Mouse (Mus musculus): ENCODE data around the gene Sbno2. TPM values are rescaled to one million over a fixed set of nuclear protein-coding genes. Genes with fewer than 3 reads are reported as not detected.
A peak's percentile ranks its signal among the peaks of the same experiment; 100 is the strongest.

Gene Sbno2
- total RNA-seq, 2 experiments from 2014 or later: 21.4 to 22.1 TPM

DNA sequence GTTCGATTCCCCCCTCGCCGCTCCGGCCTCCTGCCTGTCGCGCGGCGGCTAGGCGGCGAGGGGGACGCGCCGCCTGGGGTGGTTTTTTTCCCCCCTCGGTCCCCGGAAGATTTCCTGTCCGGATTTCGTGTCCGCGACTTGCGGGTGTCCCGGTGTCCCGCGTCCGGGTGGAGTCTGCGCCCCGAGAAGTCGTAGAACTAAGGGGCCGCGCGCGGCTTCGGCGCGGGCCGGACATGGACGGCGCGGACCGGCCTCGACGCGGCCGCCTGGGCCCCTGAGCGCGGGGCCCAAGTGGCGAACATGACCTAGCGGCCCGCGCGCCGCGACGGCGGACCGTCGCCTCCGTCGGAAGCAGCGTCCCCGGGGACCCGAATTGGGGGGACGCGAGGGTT is 10.6 kb upstream of the Sbno2 start:
- Histone ChIP-seq H3K27ac (peak overlapping the region; percentile 90), H3K4me3 (peak overlapping the region; percentile 94)
- no peak for TF ChIP-seq CTCF (IDR thresholded peaks at IDR 0.05)
- no peak for DNase-seq (ENCODE audit: extremely low spot score in 1 of 2, low spot score in 2 of 2)
- intact Hi-C loops (cut with DNase I): loop anchor here (2.0 kb wide), 2 partner anchors 61 to 131 kb away; partner anchors contain the start of gene Tmem259

DNA sequence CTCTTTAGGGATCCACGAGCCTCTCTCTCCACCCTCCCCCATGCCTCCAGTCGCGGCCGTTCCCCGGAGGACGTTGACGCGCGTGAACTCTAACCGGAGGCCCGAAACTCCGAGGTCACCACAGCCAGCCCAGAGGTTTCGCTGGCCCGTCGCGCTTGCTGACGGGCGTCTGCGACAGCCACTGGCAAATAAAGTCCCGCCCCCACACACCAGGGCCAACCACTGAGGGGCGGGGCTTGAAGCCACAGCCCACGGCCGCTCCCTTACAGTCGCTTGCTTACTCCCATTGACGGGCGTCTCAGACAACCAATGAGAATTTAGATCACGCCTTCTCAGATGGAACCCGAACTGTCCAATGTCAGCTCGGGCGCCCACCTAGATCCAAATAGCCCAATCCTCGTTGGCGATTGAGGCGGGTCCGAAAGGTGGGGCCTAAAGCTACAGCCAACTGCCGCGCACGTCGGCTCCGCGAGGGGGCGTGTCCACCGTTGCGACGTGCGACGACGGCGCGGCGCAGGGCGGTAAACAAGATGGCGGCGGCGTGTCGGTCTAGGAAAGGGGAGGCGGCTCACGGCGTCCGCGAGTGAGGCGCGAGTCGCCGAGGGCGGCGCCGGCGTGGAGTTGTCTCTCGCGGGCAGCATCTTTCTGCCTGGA is 10.0 kb upstream of the Sbno2 start, which contains the start of gene Stk11:
Gene Stk11 (plus strand): TSS at position 514 of the 654 bp plus-strand sequence.
- intact Hi-C loops (cut with DNase I): loop anchor here (2.0 kb wide), 2 partner anchors 61 to 131 kb away; partner anchors contain the start of gene Tmem259
- Histone ChIP-seq H3K4me3 (peak within 1 kb of the TSS; percentile 94), H3K27ac (peak within 1 kb of the TSS; percentile 90)
- peak; percentile 98 to 99 for DNase-seq (ENCODE audit: extremely low spot score in 1 of 2, low spot score in 2 of 2)
- no peak; the same call in 1 of the 2 replicates for TF ChIP-seq CTCF (IDR thresholded peaks at IDR 0.05)

DNA sequence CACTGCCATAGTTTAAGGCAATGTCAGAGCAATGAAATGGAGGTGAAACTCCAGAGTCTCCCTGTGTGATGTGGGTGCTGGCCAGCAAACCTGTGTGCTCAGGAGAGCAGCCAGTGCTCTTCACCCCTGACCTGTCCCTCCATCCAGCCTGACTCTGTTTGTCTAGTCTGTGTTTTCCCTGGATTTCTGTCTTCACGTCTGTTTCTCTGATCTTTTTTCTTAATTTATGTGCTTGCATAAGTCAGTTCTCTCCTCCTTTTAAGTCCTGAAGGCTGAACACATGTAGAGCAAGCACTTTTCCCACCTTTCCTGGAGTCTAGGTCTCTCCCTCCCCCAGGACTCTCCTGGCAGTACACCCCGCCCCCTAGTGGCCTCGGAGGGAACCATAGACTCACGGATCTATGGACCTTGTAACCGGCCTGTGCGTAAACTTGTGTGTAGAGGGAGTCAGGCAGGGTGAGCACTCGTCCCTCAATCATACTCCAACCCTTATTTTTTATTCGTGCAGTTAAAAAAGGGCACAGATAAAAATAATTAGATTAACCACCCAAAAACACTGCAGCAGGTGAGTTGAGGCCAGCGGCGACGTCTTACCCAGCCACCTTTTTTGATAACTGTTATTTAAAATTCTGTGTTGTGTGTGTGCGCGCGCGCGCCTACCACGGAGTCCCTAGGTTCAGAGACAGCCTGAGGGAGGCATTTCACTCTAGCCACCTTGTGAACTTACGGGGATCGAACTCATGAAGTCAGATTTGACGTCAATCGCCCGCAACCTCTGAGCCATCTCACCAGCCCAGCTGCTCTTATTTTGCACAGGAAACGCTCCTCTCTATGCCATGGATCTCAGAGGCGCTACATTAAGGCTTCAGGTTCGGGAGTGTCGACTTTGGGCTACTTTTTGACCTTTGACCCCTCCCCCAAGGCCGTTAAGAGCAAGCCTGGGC is 9.2 kb upstream of the Sbno2 start:
- TF ChIP-seq CTCF (IDR thresholded peaks at IDR 0.05): peak; percentile 98
- peak; percentile 85 to 92 for DNase-seq (ENCODE audit: extremely low spot score in 1 of 2, low spot score in 2 of 2)
- intact Hi-C loops (cut with DNase I): loop anchor here (2.0 kb wide), 2 partner anchors 60 to 130 kb away; partner anchors contain the start of gene Tmem259
- Histone ChIP-seq H3K27ac (peak overlapping the region; percentile 83), H3K4me3 (peak overlapping the region; percentile 64)

DNA sequence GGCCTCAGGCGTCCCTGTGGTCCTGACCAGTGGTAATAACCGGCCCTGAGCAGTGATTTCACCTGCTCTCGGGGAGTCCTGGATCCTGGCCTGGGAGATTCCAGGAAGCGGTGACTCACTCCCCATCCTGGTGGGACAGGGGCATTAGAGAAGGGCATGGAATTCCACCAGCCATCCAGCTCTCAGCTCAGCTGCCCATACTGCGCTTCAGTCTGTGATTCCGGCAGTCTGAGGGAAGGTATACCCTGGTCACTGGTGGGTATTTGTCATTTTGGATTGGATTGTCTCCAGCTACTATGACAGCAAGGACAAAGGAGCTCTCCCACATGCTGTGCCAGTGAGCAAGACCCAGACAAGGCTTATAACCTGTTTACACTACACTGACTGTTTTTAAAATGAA is 2.3 kb upstream of the Sbno2 start:
- intact Hi-C loops (cut with DNase I): no loop called here
- Histone ChIP-seq H3K27ac (no peak overlapping the region), H3K4me3 (no peak overlapping the region)
- no peak for DNase-seq (ENCODE audit: extremely low spot score in 1 of 2, low spot score in 2 of 2)
- no peak for TF ChIP-seq CTCF (IDR thresholded peaks at IDR 0.05)

DNA sequence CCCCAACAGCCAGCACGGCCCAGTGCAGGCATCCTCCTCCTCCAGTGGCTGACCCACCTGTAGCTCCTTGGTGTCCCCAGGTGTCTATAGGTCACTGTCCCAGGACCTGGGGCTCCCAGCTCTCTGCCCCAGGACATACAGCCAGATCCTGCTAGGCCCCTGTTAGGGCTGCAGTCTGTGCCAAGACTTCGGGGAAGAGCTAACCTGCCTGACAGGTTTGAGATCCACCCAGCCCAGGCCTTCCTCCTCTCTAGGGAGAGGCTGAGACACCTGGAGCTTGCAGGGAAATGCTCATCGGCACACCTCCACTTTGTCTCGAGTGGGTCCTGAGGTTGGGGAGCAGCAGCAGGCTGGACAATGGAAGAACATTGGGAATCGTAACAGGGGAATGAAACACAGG is 555 bp upstream of the Sbno2 start:
- no peak for DNase-seq (ENCODE audit: extremely low spot score in 1 of 2, low spot score in 2 of 2)
- no peak overlapping the region for H3K27ac ChIP-seq
- intact Hi-C loops (cut with DNase I): no loop called here
- no peak overlapping the region for H3K4me3 ChIP-seq
- no peak for TF ChIP-seq CTCF (IDR thresholded peaks at IDR 0.05)

DNA sequence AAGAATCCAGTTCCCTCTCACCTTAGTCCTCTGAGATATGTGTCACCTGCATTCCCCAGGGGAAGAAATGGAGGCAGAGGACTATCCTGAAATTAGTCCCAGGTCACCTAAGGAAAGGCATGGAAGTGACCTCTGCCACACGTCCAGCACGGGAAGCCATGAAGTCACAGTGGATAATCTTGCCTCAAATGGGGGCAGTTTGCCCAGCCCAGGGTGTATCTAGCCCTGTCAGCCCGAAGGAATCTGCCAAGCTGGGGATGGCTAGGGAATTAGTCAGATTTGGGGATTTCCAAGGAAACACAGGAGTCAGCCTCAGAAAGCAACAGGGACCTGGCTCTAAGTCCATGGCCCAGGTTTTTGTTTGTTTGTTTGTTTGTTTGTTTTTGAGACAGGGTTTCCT is 1.2 kb downstream of the Sbno2 start:
- intact Hi-C loops (cut with DNase I): no loop called here

DNA sequence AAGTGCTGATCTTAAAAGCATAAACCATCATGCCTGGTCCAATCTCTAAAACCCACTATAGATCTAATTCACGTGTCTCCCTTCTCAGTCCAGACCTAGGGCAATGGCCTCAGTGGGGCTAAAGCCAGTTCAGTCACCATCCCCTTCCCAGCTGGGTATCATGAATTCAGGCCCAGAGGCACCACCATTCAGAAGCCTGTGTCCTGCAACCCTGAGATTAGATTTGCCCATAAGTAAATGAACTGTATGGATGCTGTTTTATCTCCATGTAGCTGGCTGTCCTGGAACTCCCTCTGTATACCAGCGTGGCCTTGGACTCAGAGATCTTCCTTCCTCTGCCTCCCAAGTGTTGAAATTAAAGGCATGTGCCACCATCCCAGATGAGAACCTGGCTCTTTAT is 2.3 kb downstream of the Sbno2 start:
- no peak for DNase-seq (ENCODE audit: extremely low spot score in 1 of 2, low spot score in 2 of 2)
- Histone ChIP-seq H3K4me3 (no peak overlapping the region), H3K27ac (peak overlapping the region; percentile 93)
- intact Hi-C loops (cut with DNase I): no loop called here
- TF ChIP-seq CTCF (IDR thresholded peaks at IDR 0.05): no peak

More for the DNA sequence above, 1.2 kb downstream of the Sbno2 start:
- Histone ChIP-seq H3K27ac (no peak overlapping the region), H3K4me3 (no peak overlapping the region)
- no peak for DNase-seq (ENCODE audit: extremely low spot score in 1 of 2, low spot score in 2 of 2)
- TF ChIP-seq CTCF (IDR thresholded peaks at IDR 0.05): no peak

DNA sequence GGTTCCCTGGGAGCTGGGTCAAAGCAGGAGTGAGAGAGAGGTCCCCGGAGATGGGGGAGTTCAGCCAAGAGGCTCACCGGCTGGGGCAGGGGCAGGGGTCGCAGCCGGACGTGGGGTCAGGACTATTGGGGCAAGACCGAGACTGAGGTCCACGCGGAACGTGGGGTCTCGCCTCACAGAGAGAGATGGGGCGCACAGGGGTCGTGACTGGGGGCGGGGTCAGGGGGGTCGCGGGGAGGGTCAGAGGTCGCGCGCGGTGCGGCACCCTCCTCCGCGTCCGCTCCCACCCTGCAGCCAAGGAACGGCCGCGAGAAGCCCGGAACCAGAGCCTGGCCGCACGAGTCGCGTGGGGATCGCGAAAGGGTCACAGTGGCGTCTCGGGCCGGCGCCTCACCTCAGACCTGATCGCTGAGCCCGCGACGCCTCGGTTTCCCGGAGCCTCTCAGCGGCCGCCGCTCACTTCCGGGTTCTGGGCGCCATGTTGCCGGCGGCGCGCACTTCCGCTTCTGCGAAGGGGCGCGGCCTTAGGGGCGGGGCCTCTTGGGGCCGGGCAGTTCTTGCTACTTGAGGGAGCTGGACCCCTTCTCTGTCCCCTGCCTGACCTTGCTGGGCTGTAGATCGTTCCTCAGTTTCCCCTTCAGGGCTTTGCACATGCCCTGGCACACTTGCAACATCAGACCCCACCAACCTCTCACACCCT is 3.0 kb downstream of the Sbno2 start:
- Histone ChIP-seq H3K4me3 (peak overlapping the region; percentile 98), H3K27ac (peak overlapping the region; percentile 93)
- intact Hi-C loops (cut with DNase I): no loop called here
- no peak for TF ChIP-seq CTCF (IDR thresholded peaks at IDR 0.05)
- peak; percentile 82 to 85 for DNase-seq (ENCODE audit: extremely low spot score in 1 of 2, low spot score in 2 of 2)

DNA sequence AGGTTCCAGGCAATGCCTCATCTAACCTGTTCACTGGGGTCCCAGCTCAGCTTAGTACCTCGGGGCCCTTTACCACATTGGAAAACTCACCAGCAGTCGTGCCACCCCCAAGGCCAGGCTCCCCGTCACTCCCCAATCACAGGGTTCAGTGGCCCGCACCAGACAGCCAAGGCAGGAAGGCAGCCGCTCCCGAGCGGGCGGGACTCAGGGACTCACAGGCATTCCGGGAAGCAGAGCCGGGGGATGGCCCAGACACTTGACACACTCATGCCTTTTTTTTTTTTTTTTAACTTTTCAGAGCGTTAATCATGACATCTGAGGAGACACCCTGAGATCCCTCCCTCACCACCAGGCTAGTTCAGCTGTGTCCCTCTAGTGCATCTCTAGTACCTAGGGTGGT is 4.4 kb downstream of the Sbno2 start:
- no peak overlapping the region for H3K4me3 ChIP-seq
- no peak for DNase-seq (ENCODE audit: extremely low spot score in 1 of 2, low spot score in 2 of 2)

DNA sequence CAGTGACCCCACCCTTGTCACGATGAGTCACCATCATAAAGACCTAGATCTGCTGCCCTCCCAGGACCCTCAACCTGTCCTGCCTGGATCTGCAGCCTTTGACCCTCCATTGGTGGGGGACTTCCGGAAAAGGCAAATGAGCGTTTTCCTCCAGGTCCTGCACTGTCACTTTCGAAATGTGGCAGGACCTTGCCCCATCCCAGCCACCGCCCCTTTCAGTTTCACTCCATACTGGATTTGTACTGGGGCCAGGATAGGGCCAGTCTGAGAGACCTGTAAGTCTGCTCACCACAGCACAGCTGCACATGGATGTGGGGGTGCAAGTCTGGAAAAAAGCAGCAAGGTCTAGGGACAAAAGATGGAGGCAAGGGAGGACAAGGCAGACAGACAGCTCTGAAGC is 6.7 kb downstream of the Sbno2 start:
- Histone ChIP-seq H3K4me3 (no peak overlapping the region), H3K27ac (no peak overlapping the region)
- DNase-seq (ENCODE audit: extremely low spot score in 1 of 2, low spot score in 2 of 2): no peak
- intact Hi-C loops (cut with DNase I): no loop called here
- no peak for TF ChIP-seq CTCF (IDR thresholded peaks at IDR 0.05)

More for the DNA sequence above, 4.4 kb downstream of the Sbno2 start:
- no peak for TF ChIP-seq CTCF (IDR thresholded peaks at IDR 0.05)
- intact Hi-C loops (cut with DNase I): no loop called here
- no peak overlapping the region for H3K27ac ChIP-seq

DNA sequence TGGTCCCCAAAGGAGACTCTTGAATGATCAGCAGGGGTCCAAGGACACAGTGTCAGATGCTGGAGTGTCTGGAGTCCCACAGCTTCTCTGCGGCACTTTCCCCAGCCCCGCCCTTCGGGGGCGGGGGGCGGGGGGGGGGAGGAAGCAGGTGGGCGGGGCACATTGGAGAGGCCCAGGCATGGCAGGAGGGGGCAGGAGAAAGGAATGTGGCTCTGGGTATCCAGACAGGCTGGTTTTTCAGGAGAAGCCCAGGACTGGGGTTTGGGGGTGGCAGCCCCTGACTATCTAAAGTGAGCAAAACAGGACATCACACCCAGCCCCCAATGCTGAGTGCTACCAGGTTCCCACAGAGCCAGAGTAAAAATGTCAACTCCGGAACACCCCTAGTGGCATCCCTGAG is 8.1 kb downstream of the Sbno2 start:
- intact Hi-C loops (cut with DNase I): no loop called here
- DNase-seq (ENCODE audit: extremely low spot score in 1 of 2, low spot score in 2 of 2): no peak
- no peak overlapping the region for H3K27ac ChIP-seq
- no peak overlapping the region for H3K4me3 ChIP-seq
- TF ChIP-seq CTCF (IDR thresholded peaks at IDR 0.05): no peak
